Mouse (Mus musculus): Measurements from ENCODE around the gene Kcnk1. TPM values are rescaled to one million over a fixed set of nuclear protein-coding genes. Genes with fewer than 3 reads are reported as not detected.

Gene Kcnk1
- total RNA-seq, 2 experiments from 2014 or later: 0.19 to 0.46 TPM

- no peak for DNase-seq (ENCODE audit: low spot score)
These were observed 50.8 kb downstream of the Kcnk1 start for GRCm38 (mm10) chr8:126045751-126046150.

- no peak for DNase-seq (ENCODE audit: low spot score)
These were observed 58.9 kb downstream of the Kcnk1 start for GRCm38 (mm10) chr8:126053911-126054310.

- no peak for DNase-seq (ENCODE audit: low spot score)
These were observed 63.9 kb downstream of the Kcnk1 start for GRCm38 (mm10) chr8:126058876-126059275.

GRCm38 (mm10) chr8:126062844-126063243 lies 67.9 kb downstream of the Kcnk1 start:
- no peak for DNase-seq (ENCODE audit: low spot score)

GRCm38 (mm10) chr8:126063832-126064409 lies 69.0 kb downstream of the Kcnk1 start:
- DNase-seq (ENCODE audit: low spot score): no peak

GRCm38 (mm10) chr8:126064587-126065145 lies 69.7 kb downstream of the Kcnk1 start:
- DNase-seq (ENCODE audit: low spot score): no peak

GRCm38 (mm10) chr8:126067306-126067705 lies 72.3 kb downstream of the Kcnk1 start:
- no peak for DNase-seq (ENCODE audit: low spot score)

- DNase-seq (ENCODE audit: low spot score): no peak
These were observed 73.2 kb downstream of the Kcnk1 start for GRCm38 (mm10) chr8:126068136-126068535.

- DNase-seq (ENCODE audit: low spot score): no peak
These were observed 77.7 kb downstream of the Kcnk1 start for GRCm38 (mm10) chr8:126072678-126073077.

GRCm38 (mm10) chr8:126073141-126073740 lies 78.3 kb downstream of the Kcnk1 start:
- DNase-seq (ENCODE audit: low spot score): no peak

GRCm38 (mm10) chr8:126074111-126074510 lies 79.1 kb downstream of the Kcnk1 start:
- DNase-seq (ENCODE audit: low spot score): no peak

- DNase-seq (ENCODE audit: low spot score): peak; percentile 59
These were observed 80.4 kb downstream of the Kcnk1 start for GRCm38 (mm10) chr8:126075400-126075799.

Other genes starting within 250 kb of the Kcnk1 start
- under 1 TPM; 0.21 to 0.48 TPM for gene Pcnx2, start 96.9 kb upstream of the Kcnk1 start, total RNA-seq (2021)
- gene Map3k21, start 84.7 kb upstream of the Kcnk1 start, total RNA-seq (2021): under 1 TPM; 0.05 to 0.26 TPM